Mouse (Mus musculus): ENCODE results near the gene Stat4.
A peak's percentile ranks its signal among the peaks of the same experiment; 100 is the strongest.

Gene Stat4

DNA sequence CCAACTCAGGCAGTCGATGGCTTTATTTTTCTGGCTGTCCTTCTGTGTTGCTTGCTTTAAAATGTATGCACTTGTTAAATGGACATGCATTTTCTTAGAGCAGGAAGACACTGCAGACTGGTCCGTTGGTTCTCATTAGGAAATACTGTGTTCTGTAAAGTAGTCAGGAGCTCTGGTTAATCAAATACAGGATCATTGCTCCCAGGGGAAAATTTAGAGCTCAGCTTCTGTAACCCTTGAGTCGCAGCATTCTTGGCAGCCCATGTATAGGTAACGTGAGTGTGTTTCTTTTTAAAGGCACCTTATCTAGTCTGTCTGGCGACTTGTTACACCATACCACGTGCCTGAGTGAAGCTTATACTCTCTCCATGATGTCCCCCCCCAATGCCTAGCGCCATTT is 161.2 kb downstream of the Stat4 start:
- DNase-seq: no peak

DNA sequence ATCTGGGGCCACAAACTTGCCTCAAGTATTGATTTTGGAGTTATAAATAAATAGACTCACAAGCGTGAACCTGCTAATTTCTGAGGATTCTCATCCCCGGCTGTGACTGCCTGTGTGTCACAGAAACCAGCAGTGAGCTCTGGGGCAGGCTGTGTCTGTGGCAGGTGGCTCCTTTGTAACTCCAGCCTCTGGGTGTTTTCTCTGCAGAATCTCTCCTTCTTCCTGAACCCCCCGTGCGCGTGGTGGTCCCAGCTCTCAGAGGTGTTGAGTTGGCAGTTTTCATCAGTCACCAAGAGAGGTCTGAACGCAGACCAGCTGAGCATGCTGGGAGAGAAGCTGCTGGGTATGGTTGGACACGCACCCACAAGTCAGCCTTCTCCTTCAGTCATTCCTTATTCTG is 161.7 kb downstream of the Stat4 start:
- DNase-seq: no peak

- peak; percentile 62 for DNase-seq
Observed at GRCm38 (mm10) chr1:52149934-52150346, 163.0 kb downstream of the Stat4 start.

- DNase-seq: peak; percentile 7
Observed at GRCm38 (mm10) chr1:52150676-52151075, 163.7 kb downstream of the Stat4 start.

DNA sequence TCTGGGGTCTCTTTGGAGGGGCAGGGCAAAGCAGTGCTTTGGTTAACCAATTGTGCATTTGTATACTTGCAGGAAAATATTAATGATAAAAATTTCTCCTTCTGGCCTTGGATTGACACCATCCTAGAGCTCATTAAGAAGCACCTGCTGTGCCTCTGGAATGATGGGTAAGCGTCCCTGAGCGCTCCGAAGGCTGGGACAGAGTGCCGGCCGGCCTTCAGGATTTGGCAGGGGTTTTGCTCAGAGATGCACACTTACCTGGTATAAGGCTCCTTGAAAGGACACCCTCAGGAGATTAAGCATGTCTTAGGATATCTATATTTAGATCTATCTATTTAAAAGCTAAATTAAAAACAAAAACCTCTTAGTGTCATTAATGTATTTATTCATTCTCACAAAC is 164.2 kb downstream of the Stat4 start:
- DNase-seq: no peak

GRCm38 (mm10) chr1:52152369-52152768 is 165.4 kb downstream of the Stat4 start:
- DNase-seq: no peak

DNA sequence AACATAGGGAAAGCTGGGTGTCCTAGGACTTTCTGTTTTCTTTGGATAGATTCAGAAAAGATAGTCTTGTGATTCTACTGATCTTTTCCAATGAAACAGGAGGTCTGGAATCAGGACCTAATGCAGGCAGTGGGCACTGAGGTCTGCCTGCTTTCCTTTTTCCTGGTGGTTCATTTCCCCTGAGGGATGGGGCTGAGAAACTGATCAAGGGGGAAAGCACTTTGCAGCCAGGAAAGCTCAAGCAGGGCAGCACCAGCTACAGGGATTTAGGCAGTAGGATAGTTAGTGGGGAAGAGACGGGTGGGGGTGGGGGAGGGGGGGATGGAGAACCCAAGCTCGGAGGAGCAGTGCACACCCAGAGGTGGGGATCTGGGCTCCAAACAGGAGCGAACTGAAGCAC is 166.0 kb downstream of the Stat4 start:
- DNase-seq: no peak

GRCm38 (mm10) chr1:52154890-52155289 is 167.9 kb downstream of the Stat4 start:
- peak; percentile 13 for DNase-seq

DNA sequence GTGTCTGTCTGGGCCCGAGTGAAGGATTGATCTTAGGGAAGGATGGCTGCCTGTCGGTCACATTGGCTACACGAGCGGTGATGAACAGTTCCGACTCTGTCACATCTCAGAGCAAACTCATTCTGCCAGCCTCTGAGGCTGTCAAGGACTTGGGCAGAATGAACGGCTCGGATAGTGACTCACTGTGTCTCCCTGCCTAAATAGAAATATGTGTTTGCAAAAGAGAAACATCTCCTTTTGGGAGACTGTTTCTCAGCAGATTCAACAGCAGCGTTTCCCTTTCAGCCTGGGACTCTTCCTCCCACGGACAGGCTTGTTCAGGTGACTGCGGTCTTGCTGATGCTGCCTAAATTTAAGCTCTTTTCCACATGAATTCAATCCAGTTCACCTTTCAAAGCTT is 169.4 kb downstream of the Stat4 start:
- DNase-seq: no peak
